Mouse (Mus musculus) skeletal muscle tissue, postnatal 0 days (tissue): ENCODE measurements around the gene Gm648. TPM values are rescaled to one million over a fixed set of nuclear protein-coding genes. Genes with fewer than 3 reads are reported as not detected.

Experiments used
- microRNA-seq, 2 experiments: library from miRNA; unstranded; fragments of <30 nt; microRNA quantifications; one replicate each; pipeline ENCODE4; 2016
- polyA plus RNA-seq: library from polyadenylated mRNA; unstranded; fragments of >200 nt; fragmentation: Nextera tagmentation; extraction: Ambion mirVana; gene quantifications from 2 replicates; pipeline ENCODE4 v1.2.1, GENCODE M21; 2015

Gene Gm648
- not detected in 2 replicates for polyA plus RNA-seq

DNA sequence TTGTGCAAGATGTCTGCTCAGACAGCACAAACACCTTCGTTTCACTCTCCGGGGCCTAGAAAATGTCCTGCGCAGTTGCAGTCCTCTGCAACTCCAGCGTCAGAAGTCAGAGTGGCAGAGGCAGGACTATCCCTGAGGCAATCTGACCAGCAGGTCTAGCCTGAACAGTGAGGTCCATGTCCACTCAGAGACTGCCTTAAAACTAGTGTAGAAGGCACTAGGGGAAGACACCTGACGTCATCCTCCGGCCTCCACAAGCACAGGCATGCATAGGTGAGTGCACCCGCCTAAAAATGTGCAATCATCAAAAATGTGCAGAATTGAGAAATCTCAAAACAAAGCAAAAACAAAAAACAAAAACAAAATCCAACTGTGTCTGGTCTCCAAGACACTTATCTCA lies at the start of gene Gm648:
Gene Gm648, minus strand, starts transcription at position 101 of the 400 bp plus-strand sequence.

DNA sequence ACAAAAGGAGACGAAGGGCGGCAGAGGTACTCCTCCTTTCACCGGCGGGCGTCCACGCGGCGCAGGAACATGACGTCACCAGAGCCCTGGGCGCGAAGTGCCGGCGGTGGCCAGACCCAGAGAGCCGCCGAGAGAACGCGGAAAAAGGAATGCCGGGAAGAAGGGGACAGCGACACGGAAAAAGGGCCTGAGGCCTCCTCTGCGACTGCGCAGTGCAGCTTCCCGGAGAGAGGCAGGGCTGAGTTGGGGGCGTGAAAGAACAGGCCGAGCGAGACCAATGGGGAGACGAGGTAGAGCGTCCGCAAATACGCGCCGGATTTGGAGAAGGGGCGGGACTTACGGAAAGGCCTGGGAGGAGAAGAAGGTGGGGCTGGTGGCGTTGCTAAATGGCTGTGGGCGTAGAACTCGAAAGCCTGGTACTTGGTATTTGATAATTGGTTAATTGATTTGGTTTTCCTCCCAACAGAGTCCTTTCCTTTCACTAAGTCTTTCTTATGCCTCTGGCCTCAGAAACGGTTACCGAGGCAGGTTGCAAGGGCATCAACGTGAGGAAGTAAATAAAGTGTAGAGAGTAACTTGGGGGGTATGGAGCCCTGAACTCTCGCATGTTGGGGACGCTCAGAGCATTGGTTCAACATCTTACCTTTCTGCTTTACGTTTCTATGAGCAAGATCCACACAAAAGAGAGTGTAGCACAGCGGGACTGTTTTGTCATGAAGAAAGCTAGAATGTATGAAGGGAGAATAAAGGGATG lies 48.7 kb upstream of the Gm648 start, which contains the start of gene Mmgt1:
Gene Mmgt1, minus strand, starts transcription at position 183 of the 754 bp plus-strand sequence.

DNA sequence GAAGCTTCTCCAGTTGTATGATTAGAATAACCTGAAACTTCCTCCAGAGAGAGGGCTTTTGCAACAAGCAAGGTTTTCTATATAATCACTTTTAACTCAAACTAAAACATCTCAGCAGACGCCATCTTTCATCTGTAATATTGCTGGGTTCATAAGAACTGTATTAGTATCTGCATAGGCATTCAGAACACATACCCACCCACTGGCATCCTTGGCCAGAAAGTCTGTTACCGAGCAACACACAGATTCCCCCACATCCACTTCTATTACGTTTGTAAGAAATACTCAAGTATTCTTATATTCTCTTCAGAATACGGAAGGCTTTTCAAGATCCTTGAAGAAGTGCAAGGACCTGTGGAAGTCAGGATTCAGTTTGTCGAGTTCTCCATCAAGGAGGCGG lies 25.0 kb downstream of the Gm648 start, which contains the start of gene Gm10477:
Gene Gm10477, plus strand, starts transcription at position 301 of the 400 bp plus-strand sequence.

Small RNA genes within 50 kb of the gene (microRNA-seq; reads per million reads assigned to microRNA genes)
- 0 to 0.10 reads per million in 2 experiments for gene Mir5116

Other genes with a start within 250 kb of the Gm648 start
- gene Zfp449, start 203.2 kb downstream of the Gm648 start, polyA plus RNA-seq = 5.3 and 5.4 TPM in 2 replicates
- 0.17 and 0.22 TPM in 2 replicates for gene Smim10l2a, start 175.0 kb downstream of the Gm648 start, polyA plus RNA-seq
- 3.8 and 4.0 TPM in 2 replicates for gene Gm2174, start 101.6 kb downstream of the Gm648 start, polyA plus RNA-seq
- gene Ints6l, start 94.7 kb downstream of the Gm648 start, polyA plus RNA-seq = 13.9 and 14.4 TPM in 2 replicates
- gene Gm10477, start 24.9 kb downstream of the Gm648 start, polyA plus RNA-seq = not detected in 2 replicates
- 11.1 and 11.2 TPM in 2 replicates for gene Mmgt1, start 48.5 kb upstream of the Gm648 start, polyA plus RNA-seq
- gene Slc9a6, start 60.2 kb upstream of the Gm648 start, polyA plus RNA-seq = 7.4 and 8.2 TPM in 2 replicates
- gene Fhl1, start 182.2 kb upstream of the Gm648 start, polyA plus RNA-seq = 2,770 and 3,254 TPM in 2 replicates